Mouse (Mus musculus) central nervous system, embryonic 18 days (tissue): ENCODE results near the gene D130052B06Rik. TPM values are rescaled to one million over a fixed set of nuclear protein-coding genes. Genes with fewer than 3 reads are reported as not detected.

Source experiments
- polyA plus RNA-seq: library from polyadenylated mRNA; depleted of rRNA; stranded (reverse); fragments of >200 nt; gene quantifications from 2 replicates; pipeline ENCODE4 v1.2.3, GENCODE M21; 2012; rRNA removed

The D130052B06Rik gene
- not detected in 2 replicates for polyA plus RNA-seq

DNA sequence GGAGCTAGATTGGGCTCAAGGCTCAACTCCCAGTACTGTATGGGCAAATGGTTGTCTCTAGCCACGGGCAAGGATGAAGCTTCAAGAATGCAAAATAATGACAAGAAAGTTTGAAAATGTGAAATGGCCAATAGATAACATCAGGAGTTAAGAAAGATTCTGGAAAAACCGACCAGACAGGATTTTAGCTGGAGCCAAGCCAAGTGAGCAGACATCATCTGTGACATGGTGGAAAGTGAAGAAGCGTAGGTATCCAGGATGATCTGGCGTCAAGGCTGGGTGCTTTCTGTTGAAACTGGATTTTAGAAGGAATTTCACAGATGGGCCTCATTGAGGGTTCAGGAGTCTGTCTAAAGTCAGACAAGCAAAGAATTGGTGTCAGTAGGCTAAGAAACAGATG is at the start of gene D130052B06Rik:
D130052B06Rik (plus strand) TSS at position 317 of the 400 bp plus-strand sequence.

DNA sequence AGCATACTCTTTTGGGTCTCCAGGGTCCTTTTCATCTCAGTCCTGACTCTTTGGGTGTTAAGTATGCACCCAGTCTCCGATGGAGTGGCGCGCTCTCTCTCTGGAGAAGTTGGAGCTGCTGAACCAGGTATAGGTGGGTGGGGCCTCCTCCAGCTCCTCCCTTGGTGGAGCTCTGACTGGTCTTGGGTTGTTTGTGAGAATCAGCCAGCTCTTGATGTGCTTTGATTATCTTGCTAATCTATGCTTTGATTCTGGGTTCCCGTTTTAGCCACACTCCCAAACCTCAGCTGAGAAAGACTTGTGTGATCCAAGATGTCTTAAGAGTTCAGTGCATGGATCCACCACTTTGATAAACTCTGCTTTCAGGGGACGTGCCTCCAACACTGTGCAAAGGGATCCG is 20.2 kb upstream of the D130052B06Rik start, which contains the start of gene Gabrp:
Gabrp (minus strand) TSS at position 101 of the 400 bp plus-strand sequence.

Other genes starting within 250 kb of the D130052B06Rik start
- gene Ranbp17, start 85.6 kb upstream of the D130052B06Rik start, polyA plus RNA-seq, result 5.8 and 6.5 TPM in 2 replicates
- 0.01 and 0.39 TPM in 2 replicates for gene Gabrp, start 20.3 kb upstream of the D130052B06Rik start, polyA plus RNA-seq